Comparison of ENCODE assay signal across 10 mouse cellular contexts in the genomic region with DNA sequence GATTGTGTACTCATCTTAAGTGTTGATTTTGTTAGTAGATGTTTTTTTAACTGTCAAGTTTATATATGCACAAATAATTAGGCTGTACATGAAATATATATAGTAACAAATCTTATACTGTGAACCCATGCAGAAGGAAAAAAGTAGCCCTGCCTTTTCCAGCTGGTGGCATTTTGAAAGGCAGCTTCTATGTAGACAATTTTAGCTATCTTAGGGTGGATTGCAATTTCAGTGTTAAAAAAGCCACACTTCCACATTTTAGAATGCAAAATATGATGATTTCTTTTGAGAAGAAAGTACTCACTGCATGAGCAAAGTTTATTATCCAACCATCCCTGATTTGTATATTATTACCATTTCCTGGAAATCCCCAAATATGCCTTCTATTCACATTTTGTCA.
"Had no signal": no experiment of that assay in that cellular context is flagged by ENCODE, and none has a peak within 500 bp of the region (broad histone marks: within the 10 kb centered on the region; RNA-seq: fewer than 3 reads in every experiment).

No protein-coding gene starts in this region.

- ATAC-seq: lung, postnatal 0 days; midbrain, embryonic 13.5 days; midbrain, embryonic 15.5 days had no signal

- DNase-seq: lung, adult 2 months; lung, postnatal 14 days; lung, postnatal 36 days; right cerebral cortex, postnatal 14 days; thymus, adult 18-20 months; thymus, postnatal 14 days; thymus, postnatal 36 days had no signal
